ENCODE assay signal across 18 mouse cellular contexts in genomic region chr10:43761979-43762570, GRCm38 (mm10).
"Had no signal": no experiment of that assay in that cellular context is flagged by ENCODE, and none has a peak within 500 bp of the region (broad histone marks: within the 10 kb centered on the region; RNA-seq: fewer than 3 reads in every experiment).

No protein-coding gene starts in this region.

- H3K4me1 ChIP-seq: midbrain, embryonic 12.5 days; neural tube, embryonic 13.5 days had no signal

- H3K27me3 ChIP-seq: liver, embryonic 15.5 days; megakaryocyte, embryonic 14.5 days; midbrain, embryonic 12.5 days; neural tube, embryonic 13.5 days; stomach, embryonic 15.5 days had no signal

- ATAC-seq: lung, postnatal 0 days; midbrain, embryonic 16.5 days had no signal

- DNase-seq: kidney, adult 9 months; kidney, postnatal 36 days; lung, adult 2 months; lung, postnatal 36 days; retina, postnatal 1 day; right cerebral cortex, postnatal 4 days; spleen, adult 18-20 months; thymus, postnatal 4 days had no signal

- H3K9ac ChIP-seq: liver, embryonic 15.5 days; midbrain, embryonic 12.5 days; neural tube, embryonic 13.5 days; stomach, embryonic 15.5 days had no signal

- H3K27ac ChIP-seq: kidney, postnatal 0 days; liver, embryonic 15.5 days; midbrain, embryonic 12.5 days; neural tube, embryonic 13.5 days; stomach, embryonic 15.5 days had no signal

- H3K36me3 ChIP-seq: limb, embryonic 10.5 days; liver, embryonic 15.5 days; midbrain, embryonic 12.5 days; neural tube, embryonic 13.5 days; stomach, embryonic 15.5 days had no signal

- H3K9me3 ChIP-seq: limb, embryonic 10.5 days; liver, embryonic 15.5 days; midbrain, embryonic 12.5 days; neural tube, embryonic 13.5 days; stomach, embryonic 15.5 days had no signal

- H3K4me3 ChIP-seq: limb, embryonic 10.5 days; liver, embryonic 15.5 days; megakaryocyte, embryonic 14.5 days; midbrain, embryonic 12.5 days; neural tube, embryonic 13.5 days; stomach, embryonic 15.5 days had no signal

- H3K4me2 ChIP-seq: liver, embryonic 11.5 days; liver, embryonic 15.5 days; midbrain, embryonic 12.5 days; neural tube, embryonic 13.5 days; stomach, embryonic 15.5 days had no signal
